Mouse (Mus musculus) kidney, postnatal 0 days (tissue): ENCODE data around the gene Uncx. TPM values are rescaled to one million over a fixed set of nuclear protein-coding genes. Genes with fewer than 3 reads are reported as not detected.
A peak's percentile ranks its signal among the peaks of the same experiment; 100 is the strongest.

Experiments used
- ATAC-seq: fragments of 200-750 bp; cut with Nextera tagmentation; replicated peaks from 2 replicates; pipeline ENCODE4 v1.8.0; 2017; ENCODE audit warnings: low read depth, moderate number of reproducible peaks, moderate TSS enrichment, moderate library complexity; ENCODE audit not compliant: low FRiP score
- DNase-seq: peaks from one replicate; pipeline ENCODE4 v3.0.0-alpha.2; 2016; ENCODE audit warnings: low spot score
- H3K27ac ChIP-seq: fragments of 300-500 bp; sonication (generic); 2 replicates; pipeline ENCODE4 v1.5.1; 2014; ENCODE audit warnings: mild to moderate bottlenecking
- H3K27me3 ChIP-seq: fragments of 300-500 bp; sonication (generic); 2 replicates; pipeline ENCODE4 v1.6.1; 2014; ENCODE audit warnings: low read length, mixed read lengths; ENCODE audit not compliant: insufficient read depth
- H3K36me3 ChIP-seq: fragments of 300-500 bp; sonication (generic); 2 replicates; pipeline ENCODE4 v1.6.1; 2014; ENCODE audit warnings: low read length, mixed read lengths; ENCODE audit not compliant: insufficient read depth
- H3K4me1 ChIP-seq: fragments of 300-500 bp; sonication (generic); replicated peaks from 2 replicates; pipeline ENCODE4 v1.6.1; 2014; ENCODE audit warnings: antibody characterized with exemption, low read length, mixed read lengths; ENCODE audit not compliant: insufficient read depth
- H3K4me2 ChIP-seq: fragments of 300-500 bp; sonication (generic); 2 replicates; pipeline ENCODE4 v1.6.1; 2014; ENCODE audit warnings: mild to moderate bottlenecking, low read length, moderate library complexity, mixed read lengths
- H3K4me3 ChIP-seq: fragments of 300-500 bp; sonication (generic); replicated peaks from 2 replicates; pipeline ENCODE4 v1.5.1; 2014; ENCODE audit warnings: low read depth, low read length
- H3K9ac ChIP-seq: fragments of 300-500 bp; sonication (generic); 2 replicates; pipeline ENCODE4 v1.6.1; 2014; ENCODE audit warnings: low read depth, low read length
- H3K9me3 ChIP-seq: fragments of 300-500 bp; sonication (generic); replicated peaks from 2 replicates; pipeline ENCODE4 v1.6.1; 2016; ENCODE audit warnings: low read length, inconsistent platforms, mixed read lengths
- CTCF ChIP-seq: IDR thresholded peaks from 2 replicates; pipeline ENCODE4 v1.5.1; 2016; ENCODE audit warnings: antibody characterized with exemption, low read depth, mild to moderate bottlenecking, moderate library complexity
- WGBS: fragments of 180-500 bp; shearing (Covaris S2); extraction: QIAGEN DNeasy Blood & Tissue Kit; methylation state at CpG from one replicate; pipeline ENCODE4 v1.1.7; 2014; 5-methylcytosine and 5-hydroxymethylcytosine counted together
- polyA plus RNA-seq: library from polyadenylated mRNA; unstranded; fragments of >200 nt; fragmentation: Nextera tagmentation; extraction: Ambion mirVana; gene quantifications from 2 replicates; pipeline ENCODE4 v1.2.1, GENCODE M21; 2015

Gene Uncx
- polyA plus RNA-seq, 1 experiment from 2014 or later: 50.9 TPM

DNA sequence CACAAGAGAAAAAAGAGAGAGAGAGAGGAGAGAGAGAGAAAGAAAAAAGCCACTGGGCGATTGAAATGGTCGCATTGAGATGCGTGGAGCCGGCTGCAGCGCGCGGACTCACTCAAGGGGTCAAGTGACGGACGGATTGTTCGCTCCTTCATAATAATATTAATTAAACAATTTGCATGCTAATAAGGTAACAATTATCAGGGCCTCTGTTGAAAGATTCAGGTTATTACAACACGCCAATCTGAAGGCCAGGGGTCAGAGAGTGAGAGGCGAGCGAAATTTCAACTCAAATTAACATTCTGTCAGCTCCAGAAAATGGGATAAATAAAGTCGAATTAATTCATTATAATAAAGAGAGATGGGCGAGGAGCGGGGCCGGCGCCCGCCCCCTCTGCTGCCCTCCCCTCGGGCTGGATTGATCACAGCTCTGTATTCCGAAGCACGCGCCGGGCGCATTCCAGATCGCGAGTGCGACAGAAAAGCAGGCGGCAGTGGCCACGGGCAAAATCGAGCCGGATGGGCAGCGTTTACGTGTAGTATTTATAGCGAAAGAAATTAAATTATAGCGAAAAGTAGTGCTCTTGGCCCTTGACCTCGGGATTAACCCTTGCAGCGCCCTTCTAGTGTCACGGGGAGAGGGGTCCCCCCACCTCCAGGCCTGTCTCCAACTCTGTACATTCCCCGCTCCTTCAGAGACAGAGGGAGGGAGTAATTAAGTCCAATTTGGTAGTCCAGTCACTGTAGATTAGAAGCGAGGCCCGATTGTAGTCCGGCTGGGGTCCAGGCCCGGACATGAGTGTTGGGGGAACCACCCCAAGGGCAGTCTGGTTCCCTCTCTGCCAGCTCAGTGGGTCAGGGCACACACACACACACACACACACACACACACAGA, 1.9 kb upstream of the Uncx start:
- WGBS: 5% methylated on average over 44 of the region's 44 CpGs
- H3K4me1 ChIP-seq: no peaks in the 10 kb centered on the region
- H3K27ac ChIP-seq: peak overlapping the region; percentile 56; the same call in 1 of the 2 replicates
- peak overlapping the region; percentile 24 for H3K4me3 ChIP-seq
- peak overlapping the region; percentile 52 for H3K4me2 ChIP-seq
- H3K27me3 ChIP-seq: peaks cover 73% of the 10 kb centered on the region
- DNase-seq: peak; percentile 29
- TF ChIP-seq CTCF: no peak
- no peak for ATAC-seq
- H3K9me3 ChIP-seq: no peaks in the 10 kb centered on the region
- H3K36me3 ChIP-seq: no peaks in the 10 kb centered on the region
- H3K9ac ChIP-seq: no peak overlapping the region

DNA sequence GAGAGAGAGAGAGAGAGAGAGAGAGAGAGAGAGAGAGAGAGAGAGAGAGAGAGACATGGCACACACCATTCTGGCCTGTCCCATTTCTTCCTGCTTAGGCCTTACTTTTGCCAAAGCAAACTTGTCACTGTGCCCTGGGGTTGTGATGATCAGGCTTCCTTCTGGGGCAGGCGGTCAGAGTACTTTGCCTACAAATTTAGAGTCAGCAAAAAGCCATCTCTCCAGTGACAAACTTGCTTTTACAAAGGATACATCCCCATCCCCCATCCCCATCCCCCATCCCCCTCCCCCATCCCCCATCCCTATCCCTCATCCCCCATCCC, 1.3 kb upstream of the Uncx start:
- no peaks in the 10 kb centered on the region for H3K36me3 ChIP-seq
- H3K4me3 ChIP-seq: no peak overlapping the region
- H3K4me2 ChIP-seq: 0 out of 2 replicates have a peak overlapping the region, but pooled peaks have one; percentile 52

DNA sequence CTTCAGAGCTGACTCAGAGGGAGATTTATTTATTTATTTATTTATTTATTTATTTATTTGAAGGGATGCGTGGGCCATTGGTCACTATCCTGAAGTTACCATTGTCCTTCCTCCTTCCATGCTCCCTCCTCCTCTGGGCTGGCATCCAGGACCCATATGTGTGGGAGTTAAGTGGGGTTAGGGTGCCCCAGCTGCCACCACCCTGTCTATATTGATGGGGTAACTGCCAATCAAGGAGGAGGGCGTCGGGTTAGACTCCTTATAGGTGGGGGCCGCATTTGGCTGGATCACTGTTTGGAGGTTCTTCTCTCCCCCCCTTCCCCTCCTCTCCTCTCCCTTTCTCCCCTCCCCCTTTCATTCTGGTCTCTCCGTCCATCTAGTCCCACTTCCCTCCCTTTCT, 738 bp upstream of the Uncx start:
- H3K36me3 ChIP-seq: no peaks in the 10 kb centered on the region
- H3K27me3 ChIP-seq: peaks cover 80% of the 10 kb centered on the region
- no peak overlapping the region for H3K9ac ChIP-seq
- no peak for TF ChIP-seq CTCF
- 8% methylated on average over 5 of the region's 5 CpGs for WGBS
- H3K27ac ChIP-seq: no peak overlapping the region
- H3K4me2 ChIP-seq: no peak overlapping the region
- no peak for DNase-seq
- H3K4me3 ChIP-seq: peak overlapping the region; percentile 45; the same call in 1 of the 2 replicates
- ATAC-seq: no peak
- H3K9me3 ChIP-seq: no peaks in the 10 kb centered on the region
- no peaks in the 10 kb centered on the region for H3K4me1 ChIP-seq

More for the DNA sequence above, 1.3 kb upstream of the Uncx start:
- 15% methylated on average over 1 of the region's 1 CpGs for WGBS
- TF ChIP-seq CTCF: no peak
- no peak overlapping the region for H3K9ac ChIP-seq
- H3K4me1 ChIP-seq: no peaks in the 10 kb centered on the region
- H3K27me3 ChIP-seq: peaks cover 79% of the 10 kb centered on the region
- DNase-seq (no peak), ATAC-seq (no peak)
- H3K9me3 ChIP-seq: no peaks in the 10 kb centered on the region
- H3K27ac ChIP-seq: no peak overlapping the region

DNA sequence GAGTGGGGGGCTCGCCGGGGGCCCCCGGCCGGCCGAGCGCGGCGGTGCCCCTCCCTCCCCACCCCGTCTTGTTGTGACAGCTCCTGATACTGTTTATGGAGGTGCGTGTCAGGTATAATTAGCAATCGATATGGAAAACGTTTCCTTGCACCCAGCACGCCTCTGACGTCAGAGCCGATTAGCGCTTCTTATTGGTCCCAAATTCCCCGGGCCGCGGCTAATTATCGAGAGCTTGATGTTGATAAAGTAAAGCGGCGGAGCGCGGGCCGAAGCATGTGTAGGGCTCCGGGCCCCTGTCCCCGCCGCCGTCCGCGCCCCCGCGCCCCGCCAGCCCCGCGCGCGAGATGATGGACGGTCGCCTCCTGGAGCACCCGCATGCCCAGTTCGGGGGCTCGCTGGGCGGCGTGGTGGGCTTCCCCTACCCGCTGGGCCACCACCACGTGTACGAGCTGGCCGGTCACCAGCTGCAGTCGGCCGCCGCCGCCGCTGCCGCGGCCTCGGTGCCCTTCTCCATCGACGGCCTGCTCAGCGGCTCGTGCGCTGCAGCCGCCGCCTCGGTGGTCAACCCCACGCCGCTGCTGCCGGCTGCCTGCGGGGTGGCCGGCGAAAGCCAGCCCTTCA, 466 bp downstream of the Uncx start:
- H3K9ac ChIP-seq: peak overlapping the region; percentile 70
- H3K27ac ChIP-seq: peak overlapping the region; percentile 63
- H3K27me3 ChIP-seq: peaks cover 72% of the 10 kb centered on the region
- H3K4me1 ChIP-seq: no peaks in the 10 kb centered on the region
- peak overlapping the region; percentile 59 for H3K4me2 ChIP-seq
- peak overlapping the region; percentile 45 for H3K4me3 ChIP-seq
- no peaks in the 10 kb centered on the region for H3K36me3 ChIP-seq
- H3K9me3 ChIP-seq: no peaks in the 10 kb centered on the region
- DNase-seq (peak; percentile 79), ATAC-seq (peak; percentile 14; the same call in 1 of the 2 replicates)
- no peak for TF ChIP-seq CTCF
- under 1% methylated on average over 71 of the region's 71 CpGs for WGBS

DNA sequence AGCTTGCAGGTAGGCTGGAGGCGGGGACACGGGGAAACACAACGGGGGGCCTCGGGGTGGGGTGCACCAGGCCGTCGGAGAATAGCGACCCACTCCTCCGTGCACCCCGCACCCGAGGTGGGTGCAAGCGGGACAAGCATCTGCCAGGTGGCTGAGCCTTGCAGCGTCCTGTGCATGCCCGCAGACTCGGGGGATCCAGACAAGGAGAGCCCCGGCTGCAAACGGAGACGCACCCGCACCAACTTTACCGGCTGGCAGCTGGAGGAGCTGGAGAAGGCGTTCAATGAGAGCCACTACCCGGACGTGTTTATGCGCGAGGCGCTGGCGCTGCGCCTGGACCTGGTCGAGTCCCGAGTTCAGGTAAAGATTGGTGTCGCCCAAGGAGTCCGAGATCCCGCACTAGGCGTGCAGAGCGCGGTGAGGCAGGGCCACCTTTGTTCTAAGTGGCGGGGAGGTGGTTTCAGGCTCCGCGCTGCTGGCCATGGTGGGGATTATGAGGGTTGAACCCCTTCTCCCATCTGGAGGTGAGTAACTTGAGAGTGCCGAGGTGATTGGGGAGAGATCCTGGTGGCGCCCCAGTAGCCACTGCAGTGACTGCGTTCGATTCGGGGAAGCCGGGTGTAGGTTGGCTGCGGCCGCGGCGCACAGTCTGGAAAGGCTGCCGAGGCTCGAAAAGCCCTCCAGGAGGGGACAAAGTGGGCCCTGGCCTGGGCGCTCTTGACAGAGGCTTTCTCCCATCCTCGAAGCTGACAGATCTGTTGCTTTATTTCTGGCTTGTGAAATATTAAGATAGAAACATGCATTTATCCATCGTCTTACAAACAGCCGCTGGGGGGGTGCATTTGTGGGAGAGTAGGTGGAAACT, 1.2 kb downstream of the Uncx start:
- H3K9me3 ChIP-seq: no peaks in the 10 kb centered on the region
- peak overlapping the region; percentile 45 for H3K4me3 ChIP-seq
- peak overlapping the region; percentile 59 for H3K4me2 ChIP-seq
- ATAC-seq (no peak), DNase-seq (no peak)
- H3K36me3 ChIP-seq: no peaks in the 10 kb centered on the region
- H3K9ac ChIP-seq: peak overlapping the region; percentile 70
- peaks cover 76% of the 10 kb centered on the region for H3K27me3 ChIP-seq
- TF ChIP-seq CTCF: no peak
- WGBS: 1% methylated on average over 54 of the region's 54 CpGs
- H3K4me1 ChIP-seq: no peaks in the 10 kb centered on the region
- H3K27ac ChIP-seq: peak overlapping the region; percentile 63

DNA sequence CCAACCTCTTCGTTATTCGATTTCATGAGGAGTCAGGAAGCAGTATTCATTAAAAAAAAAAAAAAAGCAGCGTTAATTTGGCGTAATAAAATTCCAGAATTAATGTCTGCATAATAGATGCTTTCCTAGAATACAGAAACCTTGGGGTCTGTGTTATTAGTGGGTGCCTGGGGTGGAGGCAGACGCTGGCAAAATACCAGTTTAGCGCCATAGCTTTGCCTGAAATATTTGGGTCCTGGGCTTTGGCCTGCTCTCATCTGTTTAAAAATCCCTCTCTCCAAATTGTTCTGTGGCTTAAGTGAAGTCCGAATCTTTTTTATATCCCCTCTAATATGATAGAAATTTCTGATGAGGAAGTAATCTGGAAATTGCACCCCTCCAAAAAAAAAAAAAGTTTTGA, 1.9 kb downstream of the Uncx start:
- 4% methylated on average over 7 of the region's 7 CpGs for WGBS
- ATAC-seq (no peak), DNase-seq (peak; percentile 7)
- no peak for TF ChIP-seq CTCF
- Histone ChIP-seq H3K27me3 (peaks cover 77% of the 10 kb centered on the region), H3K4me2 (peak overlapping the region; percentile 59), H3K9ac (peak overlapping the region; percentile 70), H3K36me3 (no peaks in the 10 kb centered on the region), H3K4me3 (peak overlapping the region; percentile 45), H3K27ac (peak overlapping the region; percentile 73), H3K4me1 (no peaks in the 10 kb centered on the region), H3K9me3 (no peaks in the 10 kb centered on the region)
